Mouse (Mus musculus) CH12.LX (cell line): ENCODE measurements around the gene Csdc2. TPM values are rescaled to one million over a fixed set of nuclear protein-coding genes. Genes with fewer than 3 reads are reported as not detected.

Experiments
- DNase-seq: peaks from one replicate; pipeline ENCODE4 v3.0.0-alpha.2; 2013; ENCODE audit errors: extremely low read depth
- H3K27ac ChIP-seq: 2 replicates; pipeline ENCODE4 v1.5.1; 2012; ENCODE audit warnings: low read depth, mild to moderate bottlenecking, control low read depth, moderate library complexity; ENCODE audit not compliant: insufficient read depth
- H3K27me3 ChIP-seq: replicated peaks from 2 replicates; pipeline ENCODE3; 2012; ENCODE audit warnings: inconsistent platforms
- H3K36me3 ChIP-seq, 2 experiments: replicated peaks in 1 of 2; 2 replicates each; pipeline versions ENCODE3 to v1.6.1; 2012; ENCODE audit warnings: inconsistent platforms in 1 of 2, low read length in 1 of 2, mild to moderate bottlenecking in 1 of 2, mixed read lengths in 1 of 2, moderate library complexity in 1 of 2; ENCODE audit not compliant: control insufficient read depth in 1 of 2, insufficient read depth in 1 of 2
- H3K4me1 ChIP-seq, 2 experiments: 2 replicates each; pipeline ENCODE4 v1.6.1; 2012; ENCODE audit warnings: inconsistent platforms in 1 of 2, moderate library complexity in 1 of 2; ENCODE audit not compliant: insufficient read depth in 2 of 2, control insufficient read depth in 1 of 2
- H3K4me2 ChIP-seq: 2 replicates; pipeline ENCODE4 v1.6.1; 2012; ENCODE audit warnings: low read depth, mild to moderate bottlenecking, control low read depth; ENCODE audit not compliant: poor library complexity, insufficient read depth, severe bottlenecking
- H3K4me3 ChIP-seq, 3 experiments: fragments of 150-350 bp in 1 of 3; sonication (generic) in 1 of 3; replicated peaks in 1 of 3; 2 replicates each; pipeline versions ENCODE3 to v1.5.1; 2011 to 2012; ENCODE audit warnings: low read depth in 2 of 3, low read length in 2 of 3, mild to moderate bottlenecking in 2 of 3, moderate library complexity in 2 of 3, control low read depth in 1 of 3, improper control_type of control experiment in 1 of 3, inconsistent platforms in 1 of 3, mixed read lengths in 1 of 3; ENCODE audit not compliant: poor library complexity in 1 of 3
- H3K79me2 ChIP-seq: replicated peaks from 2 replicates; pipeline ENCODE4 v1.6.1; 2012; ENCODE audit warnings: mild to moderate bottlenecking, moderate library complexity; ENCODE audit not compliant: control insufficient read depth, poor library complexity, insufficient read depth, severe bottlenecking; ENCODE audit errors: extremely low read depth
- H3K9ac ChIP-seq: 2 replicates; pipeline ENCODE4 v1.6.1; 2012; ENCODE audit warnings: low read depth, mild to moderate bottlenecking, control low read depth, moderate library complexity; ENCODE audit not compliant: insufficient read depth
- H3K9me3 ChIP-seq: replicated peaks from 2 replicates; pipeline ENCODE3; 2012; ENCODE audit warnings: low read length, inconsistent platforms, mixed read lengths
- CHD1 ChIP-seq: IDR thresholded peaks from 2 replicates; pipeline ENCODE4 v1.6.1; 2012; ENCODE audit warnings: low read depth, low read length, improper control_type of control experiment, inconsistent platforms
- CTCF ChIP-seq, 2 experiments: IDR thresholded peaks in 1 of 2; conservative IDR thresholded peaks in 1 of 2; 2 replicates each; pipeline ENCODE4 v1.5.1; 2011 to 2012; ENCODE audit warnings: low read depth in 2 of 2, low read length in 2 of 2, improper control_type of control experiment in 1 of 2, inconsistent platforms in 1 of 2, mild to moderate bottlenecking in 1 of 2, moderate library complexity in 1 of 2
- E2F4 ChIP-seq: IDR thresholded peaks from 2 replicates; pipeline ENCODE4 v1.6.1; 2011; ENCODE audit warnings: low read depth, low read length, improper control_type of control experiment; ENCODE audit not compliant: insufficient replicate concordance
- EP300 ChIP-seq: IDR thresholded peaks from 2 replicates; pipeline ENCODE4 v1.6.1; 2011; ENCODE audit warnings: low read length, improper control_type of control experiment
- JUND ChIP-seq: conservative IDR thresholded peaks from 2 replicates; pipeline ENCODE4 v1.6.1; 2011; ENCODE audit warnings: low read depth, low read length, improper control_type of control experiment
- KAT2A ChIP-seq: IDR thresholded peaks from 2 replicates; pipeline ENCODE4 v1.6.1; 2012; ENCODE audit warnings: low read length, improper control_type of control experiment, inconsistent platforms; ENCODE audit not compliant: insufficient replicate concordance
- MEF2A ChIP-seq: IDR thresholded peaks from 2 replicates; pipeline ENCODE4 v1.6.1; 2014; ENCODE audit warnings: low read depth, mild to moderate bottlenecking, inconsistent platforms, low read length, improper control_type of control experiment, borderline replicate concordance
- MXI1 ChIP-seq: IDR thresholded peaks from 2 replicates; pipeline ENCODE4 v1.6.1; 2011; ENCODE audit warnings: mild to moderate bottlenecking, low read depth, low read length, improper control_type of control experiment
- POLR2AphosphoS2 ChIP-seq: IDR thresholded peaks from 2 replicates; pipeline ENCODE4 v1.6.1; 2011; ENCODE audit warnings: low read depth, low read length, improper control_type of control experiment
- SIN3A ChIP-seq: IDR thresholded peaks from 2 replicates; pipeline ENCODE4 v1.6.1; 2012; ENCODE audit warnings: low read length, improper control_type of control experiment, inconsistent platforms
- TCF12 ChIP-seq: IDR thresholded peaks from 2 replicates; pipeline ENCODE4 v1.6.1; 2014; ENCODE audit warnings: low read depth, mild to moderate bottlenecking, inconsistent platforms, low read length, improper control_type of control experiment
- ZC3H11A ChIP-seq: IDR thresholded peaks from 2 replicates; pipeline ENCODE4 v1.6.1; 2012; ENCODE audit warnings: low read depth, mild to moderate bottlenecking, inconsistent platforms, low read length, improper control_type of control experiment
- ZMIZ1 ChIP-seq: IDR thresholded peaks from 2 replicates; pipeline ENCODE4 v1.6.1; 2012; ENCODE audit warnings: low read depth, mild to moderate bottlenecking, inconsistent platforms, low read length, improper control_type of control experiment
- ZNF384 ChIP-seq: IDR thresholded peaks from 2 replicates; pipeline ENCODE4 v1.6.1; 2012; ENCODE audit warnings: low read depth, low read length, improper control_type of control experiment, inconsistent platforms
- dilution Hi-C: fragments of 300-500 bp; cut with MboI; formaldehyde crosslinking; loops from 2 replicates; pipeline ENCODE4 v1.14.3; 2020; ENCODE audit warnings: low sequenced_read_pairs; ENCODE audit not compliant: extremely low pct_unique_long_range_greater_than_20kb, extremely low pct_ligation_motif_present
- in situ Hi-C: fragments of 300-500 bp; cut with MboI; formaldehyde crosslinking; loops from 3 replicates; pipeline ENCODE4 v1.14.3; 2019; ENCODE audit warnings: low sequenced_read_pairs, low pct_ligation_motif_present, low pct_unique_long_range_greater_than_20kb, mixed read lengths
- polyA plus RNA-seq: library from polyadenylated mRNA; unstranded; fragments of >175 nt; gene quantifications from 2 replicates; pipeline ENCODE4 v1.2.1, GENCODE M21; 2012; ENCODE audit warnings: low read depth; ENCODE audit not compliant: insufficient read length
- total RNA-seq, 2 experiments: library from RNA; depleted of rRNA; stranded (reverse); fragments of 300-350 nt in 1 of 2; fragments of >200 nt in 1 of 2; gene quantifications; 2 replicates each; pipeline ENCODE4 v1.2.3; 2012 to 2014

Csdc2 gene
- total and polyA plus RNA-seq, 3 experiments = 0.08 to 0.43 TPM; not detected in 1

DNA sequence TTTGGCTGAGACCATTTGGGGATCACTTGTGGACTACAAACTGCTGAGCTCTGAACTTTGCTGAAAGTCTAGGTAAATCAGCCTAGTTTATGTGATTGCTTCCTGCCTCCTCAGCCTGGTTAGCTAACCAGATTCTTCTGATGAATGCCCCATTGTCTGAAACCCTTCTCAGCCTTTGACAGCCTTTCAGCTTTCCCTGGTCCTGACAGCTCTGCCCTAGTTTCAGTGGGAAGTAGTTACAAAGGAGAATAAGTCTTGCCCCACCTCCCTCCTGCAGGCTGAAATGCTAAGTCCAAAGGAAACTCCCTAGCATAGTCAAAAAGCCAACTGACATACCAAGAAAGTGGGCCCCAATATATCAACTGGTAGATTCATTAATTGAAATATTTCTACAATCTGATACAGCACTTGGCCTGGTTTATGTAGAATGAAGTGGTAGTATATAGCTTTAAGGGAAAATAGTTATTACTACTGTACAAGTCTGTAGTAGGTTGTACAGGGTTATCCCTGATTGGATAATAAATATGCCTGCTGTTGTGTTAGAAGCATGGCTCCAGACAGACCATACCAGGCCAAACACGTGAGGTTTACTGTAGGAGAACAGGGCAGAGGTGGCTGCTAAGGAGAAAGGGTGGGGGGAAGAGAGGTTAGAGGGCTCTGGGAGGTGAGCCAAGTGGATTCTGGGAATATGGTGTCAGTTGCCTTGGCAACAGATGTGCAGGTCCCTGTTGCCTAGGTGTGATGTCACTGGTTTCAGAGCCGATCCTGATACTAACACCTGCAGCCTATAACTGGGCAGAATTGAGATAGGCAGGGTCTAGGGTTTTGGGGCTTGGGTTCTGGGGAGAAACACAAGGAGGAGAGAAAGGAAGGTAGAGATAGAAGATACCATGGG lies 49.0 kb downstream of the Csdc2 start:
- Histone ChIP-seq H3K4me3 (no peak overlapping the region), H3K9ac (no peak overlapping the region), H3K27ac (no peak overlapping the region), H3K27me3 (no peaks in the 10 kb centered on the region), H3K36me3 (peaks cover 0 to under 1% of the 10 kb centered on the region in 2 experiments), H3K79me2 (no peaks in the 10 kb centered on the region), H3K9me3 (no peaks in the 10 kb centered on the region), H3K4me1 (peaks cover 0 to 15% of the 10 kb centered on the region in 2 experiments; a peak in 1 of 4 replicates), H3K4me2 (no peak overlapping the region)
- in situ Hi-C loops (no loop called here), dilution Hi-C loops (no loop called here)
- no peak for DNase-seq
- TF ChIP-seq MXI1 = peak; percentile 25; the same call in 1 of the 2 replicates
- no peak for TF ChIP-seq E2F4
- TF ChIP-seq JUND = no peak
- TF ChIP-seq ZNF384 = no peak

DNA sequence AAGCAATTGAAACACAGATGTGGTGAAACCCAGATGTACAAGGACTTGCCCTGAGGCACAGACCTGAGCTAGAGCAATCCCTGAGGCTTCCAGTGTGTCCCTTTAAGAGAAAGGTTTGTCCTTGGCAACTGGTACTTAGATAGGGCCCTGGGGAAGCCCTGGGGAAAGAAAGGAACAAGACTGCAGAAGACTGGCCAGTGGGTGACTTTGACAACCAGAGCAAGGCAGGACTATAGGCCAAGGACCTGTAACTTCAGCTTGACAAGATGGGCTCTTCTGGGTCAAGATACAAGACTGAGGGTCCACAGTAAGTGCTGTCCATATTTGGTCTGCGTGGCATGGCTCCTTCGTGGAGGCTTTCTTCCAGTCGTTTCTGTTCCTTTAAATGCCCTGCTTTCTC lies 51.1 kb downstream of the Csdc2 start, which contains the start of gene Xrcc6:
Xrcc6 (plus strand) TSS at position 190 of the 400 bp plus-strand sequence.
- in situ Hi-C loops (no loop called here), dilution Hi-C loops (no loop called here)
- H3K79me2 ChIP-seq = no peaks in the 10 kb centered on the region
- DNase-seq = no peak
- no peak within 1 kb of the TSS for H3K4me2 ChIP-seq
- H3K9ac ChIP-seq = no peak within 1 kb of the TSS
- peaks cover 0 to 15% of the 10 kb centered on the region in 2 experiments; a peak in 1 of 4 replicates for H3K4me1 ChIP-seq
- H3K4me3 ChIP-seq = no peak within 1 kb of the TSS
- H3K27me3 ChIP-seq = no peaks in the 10 kb centered on the region
- TF ChIP-seq CHD1 (no peak), KAT2A (no peak), TCF12 (no peak), EP300 (no peak), ZMIZ1 (no peak), MEF2A (no peak), SIN3A (no peak), ZNF384 (no peak), CTCF (conservative IDR thresholded peaks at IDR 0.05 in 1 of 2, IDR thresholded peaks at IDR 0.05 in 1 of 2; ENCODE audit: low read depth in 2 of 2, low read length in 2 of 2) (no peak), POLR2AphosphoS2 (no peak), E2F4 (no peak), ZC3H11A (no peak)
- H3K36me3 ChIP-seq = peaks cover 0 to 18% of the 10 kb centered on the region in 2 experiments
- no peaks in the 10 kb centered on the region for H3K9me3 ChIP-seq
- no peak within 1 kb of the TSS for H3K27ac ChIP-seq
